Mouse (Mus musculus): ENCODE results near the gene Foxj1.
"Not testable (repeated sequence)": the region's sequence is repeated elsewhere in the genome, so short reads cannot be mapped to it uniquely, and the experiment has no call there.

Gene Foxj1

GRCm38 (mm10) chr11:116335244-116336036, at the start of gene Foxj1:
Gene Foxj1 (minus strand): TSS chr11:116335399.
- peak; percentile 95 to 97 for DNase-seq

DNA sequence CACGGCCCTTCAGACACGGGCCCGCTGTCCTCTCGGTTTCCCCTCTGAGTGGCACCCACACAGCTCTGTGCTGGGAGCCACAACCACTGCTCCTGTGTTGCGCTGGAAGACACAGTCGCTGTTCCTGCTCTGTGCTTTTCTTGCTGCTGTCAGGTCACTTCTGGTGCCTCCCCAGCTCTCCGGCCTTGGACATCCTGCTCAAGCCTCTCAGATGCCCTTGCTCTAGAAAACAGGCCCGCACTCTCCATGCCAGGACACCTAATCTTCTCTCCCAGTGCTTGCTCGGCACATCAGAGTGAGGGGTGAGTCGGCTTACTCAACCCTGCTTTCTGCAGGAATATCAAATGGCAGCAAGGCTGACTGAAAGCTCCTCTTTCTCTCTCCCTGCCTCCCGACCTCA, 49.0 kb upstream of the Foxj1 start:
- peak in 1 of 2 experiments; percentile 8 for DNase-seq

GRCm38 (mm10) chr11:116383070-116383469, 47.9 kb upstream of the Foxj1 start:
- DNase-seq = not testable (repeated sequence)

DNA sequence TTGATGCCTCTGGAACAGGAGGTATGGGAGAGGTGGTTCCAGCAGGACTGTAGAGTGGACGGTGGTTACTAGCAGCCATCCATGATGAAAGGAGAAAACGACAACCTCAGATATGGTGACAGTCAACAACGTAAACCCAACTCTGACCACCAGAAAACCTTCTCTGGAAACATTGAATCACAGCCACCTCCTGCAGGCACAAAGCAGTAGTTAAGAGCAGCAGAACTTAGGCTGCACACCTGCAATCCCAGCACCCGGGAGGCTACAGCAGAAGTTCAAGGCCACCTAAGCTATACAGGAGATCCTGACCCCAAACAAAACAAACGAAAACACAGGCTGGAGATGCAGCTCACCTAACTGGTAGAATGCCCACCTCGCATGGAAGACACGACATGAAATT, 45.6 kb upstream of the Foxj1 start:
- DNase-seq = no peak

- no peak for DNase-seq
Measured at GRCm38 (mm10) chr11:116379530-116379929, 44.3 kb upstream of the Foxj1 start.

GRCm38 (mm10) chr11:116376945-116377661, 41.9 kb upstream of the Foxj1 start:
- no peak for DNase-seq

DNA sequence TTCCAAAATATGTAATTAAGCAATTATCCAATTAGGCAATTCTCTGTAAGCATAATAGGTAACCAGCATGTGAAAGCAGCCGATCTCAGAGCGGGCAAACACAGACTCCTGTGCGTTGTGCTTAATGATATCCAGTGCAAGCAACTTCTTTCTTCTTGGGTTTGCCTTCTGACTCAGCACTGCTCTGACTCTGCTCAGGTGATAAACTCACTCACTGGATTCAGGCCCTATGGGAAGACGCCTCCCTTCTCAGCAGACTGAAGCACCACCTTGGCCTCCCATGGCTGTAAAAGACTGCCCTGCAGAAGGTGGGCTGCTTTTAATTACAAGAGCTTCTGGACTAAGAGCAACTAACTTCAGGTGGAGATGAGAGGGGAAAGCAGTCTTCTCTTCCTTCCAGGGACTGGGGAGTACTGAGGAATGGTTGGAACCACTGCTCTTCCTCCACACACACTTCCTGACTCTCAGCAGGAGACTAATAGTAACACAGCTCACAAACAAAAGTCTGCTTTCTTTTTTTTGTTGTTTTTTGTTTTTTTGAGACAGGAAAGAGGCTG, 36.8 kb upstream of the Foxj1 start:
- DNase-seq = no peak

GRCm38 (mm10) chr11:116369633-116370032, 34.4 kb upstream of the Foxj1 start:
- DNase-seq = no peak

DNA sequence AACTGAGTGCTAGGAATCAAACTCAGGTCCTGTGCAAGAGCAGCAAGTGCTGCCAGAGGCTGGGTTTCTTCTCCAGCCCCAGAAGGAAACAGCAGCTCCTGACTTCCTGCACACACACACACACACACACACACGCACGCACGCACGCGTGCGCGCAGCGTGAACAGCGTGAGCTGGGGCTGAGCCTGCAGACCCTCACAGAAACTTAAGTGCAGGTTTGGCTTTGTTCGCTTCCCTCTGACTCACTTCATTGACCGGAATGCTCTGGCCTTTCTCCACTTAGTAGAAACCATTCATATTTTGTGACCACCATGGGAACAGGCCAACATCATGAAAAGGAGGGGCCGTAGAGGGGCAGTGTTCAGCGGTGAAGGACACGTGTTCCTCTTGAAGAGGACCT, 33.9 kb upstream of the Foxj1 start:
- DNase-seq = no peak

DNA sequence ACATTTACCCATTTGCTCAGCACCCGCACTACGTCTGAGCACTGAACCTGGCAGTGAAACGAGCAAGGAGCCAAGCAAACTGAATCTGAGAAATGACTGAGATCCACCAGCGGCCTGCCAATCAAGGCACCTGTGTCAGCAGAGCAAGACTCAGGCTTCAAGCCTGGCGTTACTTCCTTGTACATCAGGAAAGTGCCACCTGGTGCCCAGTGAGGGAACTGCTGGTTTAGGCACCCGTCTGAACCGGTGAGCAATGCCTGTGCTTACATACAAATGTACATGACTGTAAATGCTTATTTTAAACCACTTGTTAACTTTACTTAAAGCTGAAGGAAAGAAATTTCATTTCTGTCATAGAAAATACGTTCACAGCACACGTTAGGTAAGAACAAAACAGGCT, 32.9 kb upstream of the Foxj1 start:
- peak; percentile 93 to 96 for DNase-seq

GRCm38 (mm10) chr11:116366647-116367046, 31.4 kb upstream of the Foxj1 start:
- no peak for DNase-seq

DNA sequence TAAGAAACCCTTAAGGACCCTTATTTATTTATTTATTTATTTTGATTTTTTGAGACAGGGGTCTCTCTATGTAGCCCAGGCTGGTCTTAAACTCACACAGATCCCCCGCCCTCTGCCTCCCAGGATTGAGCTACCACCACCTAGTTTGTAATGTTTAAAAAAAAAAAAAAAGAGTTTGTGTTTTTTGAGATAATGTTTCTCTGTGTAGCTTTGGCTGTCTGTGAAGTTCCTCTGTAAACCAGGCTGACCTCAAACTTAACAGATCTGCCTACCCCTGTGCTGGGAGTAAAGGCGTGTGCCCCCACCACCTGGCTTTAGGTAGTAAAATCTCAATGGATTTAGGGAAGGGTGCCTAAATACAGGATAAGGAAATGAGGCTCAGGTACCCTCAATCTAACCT, 30.9 kb upstream of the Foxj1 start:
- DNase-seq = no peak

DNA sequence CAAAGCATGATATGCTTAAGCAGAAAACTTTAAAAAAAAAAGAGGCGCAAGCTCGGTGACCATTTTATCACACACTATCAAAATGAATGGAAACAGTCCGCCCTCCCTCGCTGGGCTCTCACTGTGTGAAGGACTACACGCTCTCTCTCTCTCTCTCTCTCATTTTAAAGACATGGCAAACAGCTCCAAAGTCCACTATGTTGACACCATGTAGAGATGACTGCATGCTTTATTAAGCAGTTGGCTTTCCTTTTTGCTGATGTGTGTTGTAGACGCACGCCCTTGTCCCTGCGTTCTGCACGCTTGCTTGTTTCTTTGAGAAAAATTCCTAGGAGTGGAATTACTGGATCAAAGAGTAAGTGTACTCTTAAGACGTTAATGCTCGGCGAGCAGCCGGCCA, 30.2 kb upstream of the Foxj1 start:
- no peak for DNase-seq

DNA sequence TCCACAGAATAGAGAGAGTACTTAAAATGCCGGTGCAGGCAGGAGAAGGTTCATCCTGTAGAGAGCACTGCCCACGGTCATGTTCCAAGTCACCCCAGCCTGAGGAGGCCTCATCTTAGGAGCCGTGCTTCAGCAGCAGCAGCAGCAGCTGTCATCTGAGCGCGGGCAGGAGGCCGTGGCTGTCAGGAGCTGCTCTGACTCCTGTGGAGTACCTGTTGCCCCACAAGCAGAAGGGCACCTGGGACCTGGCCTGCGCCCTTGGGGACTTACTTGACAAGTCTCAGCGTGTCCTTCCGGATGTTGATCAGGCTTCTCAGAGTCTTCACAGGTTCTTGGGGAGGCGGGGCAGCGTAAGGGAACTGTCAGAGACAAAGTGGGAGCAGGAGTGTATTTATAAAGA, 26.8 kb upstream of the Foxj1 start:
- DNase-seq = no peak

GRCm38 (mm10) chr11:116360915-116361314, 25.7 kb upstream of the Foxj1 start:
- peak; percentile 40 to 72 for DNase-seq

GRCm38 (mm10) chr11:116359652-116360051, 24.5 kb upstream of the Foxj1 start:
- peak; percentile 46 to 57 for DNase-seq

DNA sequence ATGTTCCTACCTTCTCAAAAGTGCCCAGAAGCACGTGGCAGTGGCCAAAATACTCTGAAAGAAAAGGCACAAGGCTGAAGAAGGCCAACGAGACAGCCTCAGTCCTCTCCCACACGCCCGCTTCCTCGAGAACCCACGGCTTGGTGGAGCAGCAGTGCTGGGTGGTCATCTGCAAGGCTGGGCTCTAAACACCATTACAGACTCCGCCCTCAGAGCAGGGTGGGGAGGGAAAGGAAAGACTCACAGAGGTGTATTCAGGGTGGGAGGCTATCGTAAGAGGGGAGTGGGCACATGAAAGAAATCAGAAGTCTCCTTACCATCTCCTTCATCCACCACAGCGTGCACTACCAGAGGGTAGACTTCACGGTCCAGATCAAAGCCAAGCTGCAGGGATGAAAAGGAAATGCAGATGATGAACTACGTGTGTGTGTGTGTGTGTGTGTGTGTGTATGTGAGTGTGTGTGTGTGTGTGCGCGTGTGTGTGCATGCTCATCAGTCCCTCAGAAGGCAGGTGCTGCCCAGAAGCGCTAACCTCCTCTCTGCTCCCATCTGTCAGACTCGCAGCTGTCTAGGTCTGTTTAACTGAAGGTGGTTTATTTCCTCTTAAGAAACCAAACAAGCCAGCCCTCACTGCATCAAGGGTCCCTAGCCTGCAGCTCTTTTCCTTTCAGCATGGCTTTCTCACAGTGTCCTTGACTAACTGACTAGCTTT, 23.9 kb upstream of the Foxj1 start:
- no peak for DNase-seq

DNA sequence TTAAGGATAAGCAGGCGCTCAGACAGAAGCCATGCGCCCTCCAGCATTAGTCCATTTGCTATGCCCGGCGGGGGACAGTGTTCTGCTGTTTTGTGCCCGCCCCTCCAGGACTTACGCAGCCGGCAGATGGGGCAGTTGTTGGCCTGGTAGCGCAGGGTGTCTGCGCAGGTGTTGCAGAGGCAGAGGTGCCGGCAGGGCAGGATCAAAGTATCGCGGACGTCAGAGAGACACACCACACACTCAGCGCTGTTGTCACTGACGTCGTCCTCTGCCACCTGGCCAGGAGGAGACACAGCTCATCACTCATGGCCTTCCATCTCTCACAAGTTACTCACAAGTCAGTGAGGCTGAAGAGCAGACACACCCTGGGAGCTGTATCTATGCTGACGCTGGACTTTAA, 19.3 kb upstream of the Foxj1 start:
- no peak for DNase-seq

- no peak for DNase-seq
Measured at GRCm38 (mm10) chr11:116353535-116353934, 18.3 kb upstream of the Foxj1 start.

GRCm38 (mm10) chr11:116351294-116351693, 16.1 kb upstream of the Foxj1 start:
- DNase-seq = no peak

DNA sequence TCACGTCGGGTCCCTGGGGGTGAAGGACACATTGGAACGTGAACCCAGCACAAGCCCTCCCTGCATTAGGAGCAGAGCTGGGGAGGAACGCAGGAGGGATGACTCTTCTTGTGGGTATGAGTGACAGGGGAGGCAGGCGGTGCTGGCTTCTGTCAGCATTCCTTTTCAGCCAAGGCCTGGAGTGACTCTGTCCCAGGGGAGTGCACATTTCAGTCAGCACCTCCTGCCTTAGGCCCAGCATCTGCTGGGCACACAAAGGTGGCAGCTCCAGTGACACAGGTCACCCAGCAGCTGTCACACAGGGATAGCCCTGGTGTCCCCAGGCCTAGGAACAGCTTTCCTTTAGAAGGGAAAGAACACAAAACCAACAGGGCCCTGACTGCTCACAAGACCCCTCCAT, 12.8 kb upstream of the Foxj1 start:
- DNase-seq = no peak

DNA sequence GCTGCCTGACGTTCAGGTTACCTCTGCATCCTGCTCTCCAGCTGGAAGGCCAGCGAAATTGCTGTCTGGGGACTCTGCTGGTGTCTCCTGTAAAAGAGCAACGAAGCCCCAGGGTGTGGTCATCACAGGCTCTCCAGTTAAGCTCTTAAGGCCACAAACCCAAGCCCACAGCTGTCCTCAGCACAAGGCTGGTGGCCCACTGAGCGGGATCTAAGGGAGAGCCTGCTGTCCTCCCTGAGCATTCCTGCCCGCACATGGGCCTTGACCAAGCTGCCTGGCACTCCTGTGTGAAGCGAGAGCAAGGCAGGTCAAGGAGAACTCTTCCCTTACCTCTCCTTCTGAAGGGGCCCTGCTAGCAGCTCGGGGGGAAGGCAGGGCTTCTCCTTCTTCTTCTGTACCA, 11.8 kb upstream of the Foxj1 start:
- no peak for DNase-seq

GRCm38 (mm10) chr11:116342069-116342791, 7.0 kb upstream of the Foxj1 start:
- peak; percentile 43 to 49 for DNase-seq

Measured in cerebellum, postnatal 14 days (tissue).